Mouse (Mus musculus): ENCODE data around the gene Cd9.
A peak's percentile ranks its signal among the peaks of the same experiment; 100 is the strongest.

Gene Cd9

DNA sequence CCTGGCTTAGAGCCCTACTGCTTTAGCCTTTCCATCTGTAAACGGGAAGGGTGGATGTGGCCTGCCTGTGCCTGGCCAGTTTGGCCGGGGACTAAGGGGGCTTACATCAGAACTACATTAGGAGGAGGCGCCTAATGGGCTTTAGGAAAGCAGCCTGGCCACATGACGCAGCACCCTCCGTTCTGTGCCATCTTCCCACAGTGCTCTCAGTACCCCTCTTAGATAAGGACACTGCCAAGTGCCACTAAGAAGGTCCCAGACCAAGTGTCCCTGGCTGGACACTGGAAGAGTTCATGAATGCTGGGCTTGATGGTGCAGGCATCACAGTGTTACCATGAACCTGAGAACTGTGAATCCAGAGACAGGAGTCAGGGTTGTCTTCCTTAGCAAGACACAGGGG lies 20.7 kb downstream of the Cd9 start:
- no peak for DNase-seq (ENCODE audit: low read depth, low spot score)
- Histone ChIP-seq H3K27me3 (ENCODE audit: control insufficient read depth, insufficient read depth, low read length, poor library complexity, severe bottlenecking) (no peaks in the 10 kb centered on the region), H3K36me3 (ENCODE audit: control insufficient read depth, insufficient read depth, low read length, poor library complexity, severe bottlenecking) (no peaks in the 10 kb centered on the region)

DNA sequence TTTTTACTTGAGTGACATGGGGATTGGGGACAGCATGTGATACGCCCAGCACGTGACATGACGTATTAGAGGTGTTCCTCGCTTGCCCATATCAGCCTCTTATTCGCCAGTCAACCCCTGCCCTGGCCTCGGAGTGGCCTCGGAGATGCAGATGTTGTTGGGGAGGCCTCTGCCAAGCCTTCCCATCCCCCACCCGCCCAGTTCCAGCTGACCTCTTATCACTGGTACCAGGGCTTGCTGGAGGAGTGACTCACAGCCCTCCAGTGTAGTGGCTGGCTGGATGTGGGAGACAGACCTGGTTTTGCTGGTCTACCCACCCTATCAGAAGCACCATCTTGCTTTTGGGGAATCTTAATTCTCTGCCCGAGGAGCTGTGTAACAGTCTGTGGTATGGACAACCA lies 21.3 kb downstream of the Cd9 start:
- H3K36me3 ChIP-seq (ENCODE audit: control insufficient read depth, insufficient read depth, low read length, poor library complexity, severe bottlenecking), result no peaks in the 10 kb centered on the region
- DNase-seq (ENCODE audit: low read depth, low spot score), result no peak
- H3K27me3 ChIP-seq (ENCODE audit: control insufficient read depth, insufficient read depth, low read length, poor library complexity, severe bottlenecking), result no peaks in the 10 kb centered on the region

DNA sequence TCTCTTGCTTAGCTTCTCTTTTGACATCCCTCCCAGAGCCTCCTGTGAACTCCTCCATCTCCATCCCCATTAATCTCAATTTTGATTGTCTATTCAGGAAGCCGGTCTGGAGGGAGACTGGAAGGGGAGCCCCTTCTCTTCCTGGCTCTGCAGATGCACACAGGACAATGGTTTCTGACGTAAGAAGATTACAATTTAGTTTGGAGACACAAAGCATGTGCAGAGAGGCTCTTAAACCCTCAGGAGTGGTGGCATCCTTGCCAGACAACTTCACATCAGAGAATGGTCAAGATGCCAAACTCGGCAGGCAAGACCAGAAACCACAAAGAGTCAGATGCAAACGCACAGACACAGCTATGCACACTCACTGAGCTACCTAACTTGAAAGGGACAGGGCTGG lies 22.7 kb downstream of the Cd9 start:
- no peaks in the 10 kb centered on the region for H3K27me3 ChIP-seq (ENCODE audit: control insufficient read depth, insufficient read depth, low read length, poor library complexity, severe bottlenecking)
- no peaks in the 10 kb centered on the region for H3K36me3 ChIP-seq (ENCODE audit: control insufficient read depth, insufficient read depth, low read length, poor library complexity, severe bottlenecking)
- DNase-seq (ENCODE audit: low read depth, low spot score), result no peak

DNA sequence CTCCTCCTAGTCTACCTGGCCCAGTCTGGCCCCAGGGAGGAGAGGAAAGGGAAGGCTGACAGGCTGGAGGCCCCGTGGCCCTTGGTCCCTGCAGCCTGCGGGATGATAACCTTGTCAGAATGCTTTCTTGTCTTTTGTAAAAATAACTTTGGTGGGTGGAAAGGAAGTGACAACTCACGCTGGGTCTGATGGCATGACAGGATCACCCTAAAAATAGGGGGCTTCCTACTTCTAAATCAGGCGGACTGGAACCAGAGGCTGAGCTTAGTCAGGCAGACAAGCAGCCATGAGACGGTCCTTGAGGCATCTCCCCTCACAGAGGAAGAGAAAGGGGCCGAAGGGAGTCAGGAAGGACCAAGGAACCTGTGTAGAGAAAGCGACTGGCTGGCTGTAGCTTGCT lies 23.3 kb downstream of the Cd9 start:
- H3K27me3 ChIP-seq (ENCODE audit: control insufficient read depth, insufficient read depth, low read length, poor library complexity, severe bottlenecking), result no peaks in the 10 kb centered on the region
- H3K36me3 ChIP-seq (ENCODE audit: control insufficient read depth, insufficient read depth, low read length, poor library complexity, severe bottlenecking), result no peaks in the 10 kb centered on the region
- DNase-seq (ENCODE audit: low read depth, low spot score), result peak; percentile 36

DNA sequence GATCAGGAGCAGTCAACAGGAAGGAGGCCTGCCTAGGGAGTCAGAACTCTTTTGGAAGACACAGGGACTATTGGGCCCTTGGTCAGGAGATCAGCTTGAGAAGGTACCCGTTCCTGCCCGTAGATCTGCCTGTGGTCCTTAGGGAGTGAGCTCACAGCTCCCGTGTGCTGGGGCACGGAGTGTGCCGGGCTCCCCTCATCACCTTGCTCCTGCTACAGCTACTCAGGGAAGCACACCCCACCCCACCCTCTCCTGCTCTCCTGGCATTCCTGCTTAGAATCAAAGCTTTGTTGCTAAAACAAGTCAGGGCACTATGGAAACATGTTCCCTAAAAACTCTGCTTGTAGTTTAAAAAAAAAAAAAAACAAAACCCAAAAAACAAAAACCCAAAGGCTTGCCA lies 24.0 kb downstream of the Cd9 start:
- Histone ChIP-seq H3K27me3 (ENCODE audit: control insufficient read depth, insufficient read depth, low read length, poor library complexity, severe bottlenecking) (no peaks in the 10 kb centered on the region), H3K36me3 (ENCODE audit: control insufficient read depth, insufficient read depth, low read length, poor library complexity, severe bottlenecking) (no peaks in the 10 kb centered on the region)
- no peak for DNase-seq (ENCODE audit: low read depth, low spot score)

DNA sequence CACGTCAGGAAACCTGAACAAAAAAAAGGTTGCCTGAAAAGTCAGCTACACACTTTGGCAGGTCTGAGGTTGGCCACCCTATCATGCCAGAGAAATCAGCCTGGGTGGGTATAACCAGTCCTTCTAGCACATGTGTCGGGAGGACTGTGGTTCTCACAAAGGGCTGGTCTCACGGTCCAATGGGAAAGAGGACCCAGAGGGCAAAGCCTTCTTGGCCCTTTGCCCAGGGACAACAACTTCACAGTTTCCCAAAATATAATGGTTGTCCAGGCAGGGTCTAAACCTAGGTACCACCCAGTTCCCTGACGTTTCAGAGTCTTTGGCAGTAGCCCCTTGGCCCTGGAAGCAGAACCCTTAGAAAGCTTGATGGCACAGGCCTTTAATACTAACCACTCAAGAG lies 25.4 kb downstream of the Cd9 start:
- H3K36me3 ChIP-seq (ENCODE audit: control insufficient read depth, insufficient read depth, low read length, poor library complexity, severe bottlenecking), result no peaks in the 10 kb centered on the region
- no peak for DNase-seq (ENCODE audit: low read depth, low spot score)
- no peaks in the 10 kb centered on the region for H3K27me3 ChIP-seq (ENCODE audit: control insufficient read depth, insufficient read depth, low read length, poor library complexity, severe bottlenecking)

DNA sequence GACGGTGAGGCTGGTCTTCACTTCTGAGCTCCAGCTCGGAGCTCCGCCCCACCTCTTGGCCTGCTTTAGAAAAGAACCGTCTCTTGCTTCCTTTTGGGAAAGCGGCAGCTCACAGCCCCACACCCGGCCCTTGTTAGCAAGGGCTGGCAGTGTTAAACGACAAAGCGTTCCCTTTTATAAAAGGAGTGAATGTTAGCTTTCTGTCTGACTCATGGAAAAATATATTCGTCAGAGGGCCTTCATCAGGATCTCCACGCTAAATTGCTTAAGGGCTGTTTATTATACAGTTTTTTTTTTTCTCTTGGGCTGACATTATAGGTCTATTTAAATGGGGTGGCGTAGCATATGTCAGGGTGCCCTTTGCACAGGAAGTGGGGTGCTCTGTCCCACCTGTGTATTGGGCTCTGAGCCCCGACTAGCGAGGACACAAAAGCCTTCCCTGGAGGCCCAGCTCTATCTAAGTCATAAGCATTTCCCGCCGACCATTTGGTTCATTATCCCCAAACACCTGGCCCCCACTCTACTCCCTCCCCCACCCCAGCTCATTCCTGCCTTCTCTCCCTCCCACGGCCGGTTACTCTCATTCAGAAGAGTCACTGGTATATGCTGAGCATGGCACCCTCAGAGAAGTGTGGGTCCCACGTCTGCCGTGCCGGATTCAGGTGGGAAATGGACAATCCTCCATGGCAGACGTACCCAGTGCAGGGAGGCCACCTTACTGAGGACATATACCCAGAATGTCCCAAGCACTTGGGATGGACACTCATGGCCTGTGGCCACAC lies 26.2 kb downstream of the Cd9 start:
- no peaks in the 10 kb centered on the region for H3K36me3 ChIP-seq (ENCODE audit: control insufficient read depth, insufficient read depth, low read length, poor library complexity, severe bottlenecking)

DNA sequence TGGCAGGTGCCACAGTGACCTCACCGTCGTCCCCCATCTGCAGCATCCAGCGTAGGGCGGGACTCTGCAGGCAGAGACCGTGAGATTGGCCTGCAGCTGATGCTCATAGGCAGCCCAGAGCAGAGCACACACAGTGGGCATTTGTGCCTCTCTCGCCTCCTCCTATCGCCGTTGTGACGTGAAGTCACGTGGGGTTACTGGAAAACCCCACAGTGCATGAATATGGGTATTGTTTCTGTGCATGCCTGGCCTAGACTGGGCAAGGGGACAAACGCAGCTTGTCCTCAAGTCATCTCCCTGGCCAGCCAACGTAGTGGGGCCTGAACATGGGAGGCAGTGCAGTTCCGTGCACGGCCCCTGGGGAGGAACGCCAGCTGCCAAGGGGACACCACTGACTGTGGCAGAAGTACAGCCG lies 27.3 kb downstream of the Cd9 start:
- DNase-seq (ENCODE audit: low read depth, low spot score), result peak; percentile 88
- Histone ChIP-seq H3K27me3 (ENCODE audit: control insufficient read depth, insufficient read depth, low read length, poor library complexity, severe bottlenecking) (no peaks in the 10 kb centered on the region), H3K36me3 (ENCODE audit: control insufficient read depth, insufficient read depth, low read length, poor library complexity, severe bottlenecking) (no peaks in the 10 kb centered on the region)

More for the DNA sequence above, 26.2 kb downstream of the Cd9 start:
- peak; percentile 18 for DNase-seq (ENCODE audit: low read depth, low spot score)
- H3K27me3 ChIP-seq (ENCODE audit: control insufficient read depth, insufficient read depth, low read length, poor library complexity, severe bottlenecking), result no peaks in the 10 kb centered on the region

DNA sequence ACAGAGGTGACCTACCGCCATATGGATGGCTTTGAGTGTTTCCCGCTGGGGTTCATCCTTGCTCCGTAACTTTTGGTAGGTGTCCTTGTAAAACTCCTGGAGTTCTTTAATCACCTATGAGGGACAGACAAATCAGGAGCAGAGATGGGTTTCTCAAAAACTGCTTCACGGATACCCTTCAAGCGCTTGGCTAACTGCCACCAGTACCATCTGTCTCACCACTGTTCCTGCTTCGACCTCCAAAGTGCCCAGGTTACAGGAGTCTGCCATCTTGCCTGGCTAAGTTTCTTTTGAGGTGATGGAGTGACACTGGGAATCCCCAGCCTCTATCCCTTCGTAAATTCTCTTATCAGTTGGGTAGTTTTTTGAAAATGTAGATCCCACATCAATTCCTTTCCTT lies 32.3 kb downstream of the Cd9 start:
- no peak for DNase-seq (ENCODE audit: low read depth, low spot score)
- no peaks in the 10 kb centered on the region for H3K36me3 ChIP-seq (ENCODE audit: control insufficient read depth, insufficient read depth, low read length, poor library complexity, severe bottlenecking)
- H3K27me3 ChIP-seq (ENCODE audit: control insufficient read depth, insufficient read depth, low read length, poor library complexity, severe bottlenecking), result no peaks in the 10 kb centered on the region

DNA sequence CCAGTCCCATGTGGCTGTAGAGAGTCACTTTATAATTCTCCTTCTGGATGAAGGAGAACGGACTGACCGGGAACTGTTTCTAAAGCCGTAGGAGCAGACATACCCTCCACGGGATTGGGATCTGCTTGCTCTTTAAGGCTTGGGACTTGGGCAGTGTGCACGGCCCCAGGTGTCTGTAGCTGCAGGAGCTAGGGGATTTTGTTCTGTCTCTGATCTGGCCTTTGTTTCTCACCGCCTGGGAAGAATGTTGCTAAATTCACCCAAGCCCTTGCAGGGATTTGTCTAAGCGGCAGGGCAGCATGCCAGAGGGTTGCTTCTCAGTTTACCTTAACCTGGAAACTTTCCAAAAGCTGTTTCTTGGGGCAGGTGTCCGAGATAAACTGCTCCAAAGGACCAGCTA lies 32.8 kb downstream of the Cd9 start:
- H3K27me3 ChIP-seq (ENCODE audit: control insufficient read depth, insufficient read depth, low read length, poor library complexity, severe bottlenecking), result no peaks in the 10 kb centered on the region
- DNase-seq (ENCODE audit: low read depth, low spot score), result no peak
- no peaks in the 10 kb centered on the region for H3K36me3 ChIP-seq (ENCODE audit: control insufficient read depth, insufficient read depth, low read length, poor library complexity, severe bottlenecking)

DNA sequence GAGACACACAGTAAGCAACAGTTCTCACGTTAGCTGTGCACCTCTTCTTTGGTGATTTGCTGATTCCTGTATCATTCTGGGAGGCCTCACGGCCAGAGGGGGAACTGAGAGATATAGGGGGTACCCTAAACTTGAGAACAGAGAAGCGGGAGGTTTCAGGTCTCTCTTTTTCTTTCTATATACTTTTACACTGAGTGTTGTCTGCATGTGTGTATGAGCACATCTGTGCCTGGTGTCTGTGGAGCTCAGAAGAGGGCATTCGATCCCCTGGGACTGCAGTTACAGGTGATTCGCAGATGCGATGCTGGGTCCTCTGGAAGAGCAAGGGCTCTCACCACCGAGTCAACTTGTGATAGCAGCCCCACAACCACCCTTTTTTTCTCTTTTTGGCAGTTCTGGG lies 33.3 kb downstream of the Cd9 start:
- DNase-seq (ENCODE audit: low read depth, low spot score), result peak; percentile 73
- no peaks in the 10 kb centered on the region for H3K27me3 ChIP-seq (ENCODE audit: control insufficient read depth, insufficient read depth, low read length, poor library complexity, severe bottlenecking)
- H3K36me3 ChIP-seq (ENCODE audit: control insufficient read depth, insufficient read depth, low read length, poor library complexity, severe bottlenecking), result no peaks in the 10 kb centered on the region

DNA sequence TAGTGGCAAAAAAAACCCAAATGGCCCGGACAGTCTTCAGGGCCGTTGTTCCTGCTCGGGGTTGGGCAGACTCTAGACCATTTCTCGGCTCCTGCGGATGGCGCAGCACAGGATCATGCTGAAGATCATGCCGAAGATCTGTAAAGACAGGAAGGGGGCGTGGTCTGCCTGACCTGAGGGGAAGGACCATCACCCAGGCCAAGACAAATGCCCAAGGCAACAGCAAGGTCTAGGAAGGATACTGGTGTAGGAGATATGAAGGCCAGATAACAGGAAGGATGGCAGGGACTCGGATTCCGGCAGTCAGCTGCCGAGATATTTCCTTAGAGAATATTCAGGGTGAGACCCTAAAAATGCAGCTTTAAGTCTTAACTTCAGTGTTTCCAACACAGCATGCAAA lies 34.0 kb downstream of the Cd9 start:
- DNase-seq (ENCODE audit: low read depth, low spot score), result peak; percentile 19
- no peaks in the 10 kb centered on the region for H3K36me3 ChIP-seq (ENCODE audit: control insufficient read depth, insufficient read depth, low read length, poor library complexity, severe bottlenecking)
- no peaks in the 10 kb centered on the region for H3K27me3 ChIP-seq (ENCODE audit: control insufficient read depth, insufficient read depth, low read length, poor library complexity, severe bottlenecking)

DNA sequence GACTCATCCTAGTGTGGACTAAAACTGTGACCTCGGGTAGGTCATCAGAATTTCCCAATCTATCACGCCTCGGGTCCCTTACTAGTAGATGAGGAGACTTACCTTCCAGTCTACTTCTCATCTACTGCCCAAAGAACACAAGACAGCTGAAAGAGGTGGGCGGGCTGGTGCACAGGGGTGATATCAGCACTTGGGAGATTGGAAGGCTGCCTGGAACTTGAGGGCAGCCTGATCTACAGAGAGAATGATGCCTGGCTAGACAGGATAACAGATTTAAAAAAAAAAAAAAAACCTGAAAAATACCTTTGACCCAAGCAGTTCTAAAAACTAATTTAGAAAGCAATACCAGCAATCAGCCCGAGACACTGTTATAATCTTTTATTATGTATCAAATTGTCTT lies 34.7 kb downstream of the Cd9 start:
- no peak for DNase-seq (ENCODE audit: low read depth, low spot score)
- Histone ChIP-seq H3K36me3 (ENCODE audit: control insufficient read depth, insufficient read depth, low read length, poor library complexity, severe bottlenecking) (no peaks in the 10 kb centered on the region), H3K27me3 (ENCODE audit: control insufficient read depth, insufficient read depth, low read length, poor library complexity, severe bottlenecking) (no peaks in the 10 kb centered on the region)

DNA sequence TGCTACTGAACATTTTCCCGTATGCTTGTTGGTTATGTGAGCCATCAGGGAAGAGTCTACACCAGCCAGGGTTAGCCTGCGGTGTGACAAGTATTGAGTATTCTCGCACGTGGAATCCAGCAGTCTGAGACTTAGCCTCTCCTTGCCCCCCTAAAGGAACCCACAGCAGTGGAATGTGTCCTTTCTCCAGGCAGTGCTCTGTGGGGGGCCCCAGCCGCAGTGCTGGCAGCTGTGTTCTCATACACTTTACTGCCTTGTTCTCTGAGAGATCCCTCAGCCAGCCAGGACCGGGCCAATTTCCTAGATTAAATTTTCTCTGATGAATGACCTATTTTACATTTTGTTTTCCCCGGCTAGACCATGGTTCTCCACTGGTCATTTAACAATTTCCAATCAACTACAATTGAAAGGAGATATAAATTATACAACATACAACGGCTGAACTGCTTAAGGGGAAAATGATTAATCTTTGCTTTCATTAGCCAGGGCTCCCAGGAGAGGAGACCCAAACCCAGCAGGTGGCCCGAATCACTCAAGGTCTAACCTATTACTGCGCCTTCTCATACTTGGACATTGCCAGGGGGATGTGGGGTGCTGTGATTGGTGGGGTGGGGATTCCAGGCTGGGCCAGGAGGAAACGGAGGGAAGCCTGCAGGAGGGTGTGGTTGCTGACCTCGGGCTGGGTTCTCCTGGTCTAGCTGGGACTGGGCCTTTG lies 38.6 kb downstream of the Cd9 start:
- DNase-seq (ENCODE audit: low read depth, low spot score), result no peak
- Histone ChIP-seq H3K27me3 (ENCODE audit: control insufficient read depth, insufficient read depth, low read length, poor library complexity, severe bottlenecking) (no peaks in the 10 kb centered on the region), H3K36me3 (ENCODE audit: control insufficient read depth, insufficient read depth, low read length, poor library complexity, severe bottlenecking) (no peaks in the 10 kb centered on the region)

DNA sequence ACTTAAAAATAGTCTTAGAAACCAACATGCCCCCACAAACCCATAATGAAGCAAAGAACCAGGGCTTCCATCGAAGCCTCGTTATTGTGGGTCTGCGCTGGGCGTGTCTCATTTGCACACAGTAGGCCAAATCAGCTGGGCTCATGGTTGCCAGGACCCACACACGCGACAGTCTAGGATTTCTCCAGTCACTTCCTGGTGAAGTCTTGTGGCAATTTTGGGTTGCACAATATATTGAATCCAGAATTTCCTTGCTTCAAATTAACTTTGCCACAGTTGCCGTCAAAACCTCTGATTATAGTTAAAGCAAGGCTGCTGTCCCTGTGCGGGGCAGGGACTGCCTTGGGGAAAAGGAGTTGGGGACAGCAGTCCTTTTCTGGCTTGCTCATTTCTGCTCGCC lies 39.9 kb downstream of the Cd9 start:
- Histone ChIP-seq H3K27me3 (ENCODE audit: control insufficient read depth, insufficient read depth, low read length, poor library complexity, severe bottlenecking) (no peaks in the 10 kb centered on the region), H3K36me3 (ENCODE audit: control insufficient read depth, insufficient read depth, low read length, poor library complexity, severe bottlenecking) (no peaks in the 10 kb centered on the region)
- no peak for DNase-seq (ENCODE audit: low read depth, low spot score)
